Mouse (Mus musculus): ENCODE data around the gene Gdf9. TPM values are rescaled to one million over a fixed set of nuclear protein-coding genes. Genes with fewer than 3 reads are reported as not detected.
A peak's percentile ranks its signal among the peaks of the same experiment; 100 is the strongest.

Gene Gdf9
- polyA plus RNA-seq, 1 experiment from 2014 or later = 2.9 TPM

GRCm38 (mm10) chr11:53481088-53481730 is 50.4 kb downstream of the Gdf9 start:
- Histone ChIP-seq H3K4me1 (peaks cover 19% of the 10 kb centered on the region), H3K27me3 (replicated peaks) (peaks cover 54% of the 10 kb centered on the region), H3K4me3 (replicated peaks) (no peak overlapping the region), H3K4me2 (no peak overlapping the region), H3K9ac (replicated peaks) (no peak overlapping the region), H3K9me3 (replicated peaks) (no peaks in the 10 kb centered on the region), H3K27ac (replicated peaks) (no peak overlapping the region), H3K36me3 (no peaks in the 10 kb centered on the region)
- WGBS = 67% methylated on average over 4 of the region's 4 CpGs
- ATAC-seq (ENCODE audit: low FRiP score) = no peak

- H3K27me3 ChIP-seq (replicated peaks) = peaks cover 56% of the 10 kb centered on the region
- no peak overlapping the region for H3K4me2 ChIP-seq
- no peaks in the 10 kb centered on the region for H3K9me3 ChIP-seq (replicated peaks)
- H3K4me3 ChIP-seq (replicated peaks) = no peak overlapping the region
- no peak for ATAC-seq (ENCODE audit: low FRiP score)
- peaks cover 28% of the 10 kb centered on the region for H3K4me1 ChIP-seq
- H3K9ac ChIP-seq (replicated peaks) = no peak overlapping the region
- WGBS = 76% methylated on average over 9 of the region's 9 CpGs
- no peaks in the 10 kb centered on the region for H3K36me3 ChIP-seq
- no peak overlapping the region for H3K27ac ChIP-seq (replicated peaks)
These were observed 52.5 kb downstream of the Gdf9 start for GRCm38 (mm10) chr11:53483159-53483891.

- no peak overlapping the region for H3K9ac ChIP-seq (replicated peaks)
- WGBS = 42% methylated on average over 3 of the region's 3 CpGs
- peaks cover 35% of the 10 kb centered on the region for H3K27me3 ChIP-seq (replicated peaks)
- H3K4me3 ChIP-seq (replicated peaks) = no peak overlapping the region
- no peaks in the 10 kb centered on the region for H3K9me3 ChIP-seq (replicated peaks)
- H3K27ac ChIP-seq (replicated peaks) = no peak overlapping the region
- H3K4me1 ChIP-seq = peaks cover 10% of the 10 kb centered on the region
- H3K36me3 ChIP-seq = no peaks in the 10 kb centered on the region
- no peak for ATAC-seq (ENCODE audit: low FRiP score)
- H3K4me2 ChIP-seq = no peak overlapping the region
These were observed 54.9 kb downstream of the Gdf9 start for GRCm38 (mm10) chr11:53485719-53486118.

GRCm38 (mm10) chr11:53486351-53486750 is 55.5 kb downstream of the Gdf9 start:
- ATAC-seq (ENCODE audit: low FRiP score) = no peak
- Histone ChIP-seq H3K27me3 (replicated peaks) (peaks cover 31% of the 10 kb centered on the region), H3K9ac (replicated peaks) (no peak overlapping the region), H3K27ac (replicated peaks) (no peak overlapping the region), H3K4me2 (no peak overlapping the region), H3K9me3 (replicated peaks) (no peaks in the 10 kb centered on the region), H3K4me1 (peaks cover 10% of the 10 kb centered on the region), H3K36me3 (no peaks in the 10 kb centered on the region), H3K4me3 (replicated peaks) (no peak overlapping the region)
- WGBS = 70% methylated on average over 3 of the region's 3 CpGs

GRCm38 (mm10) chr11:53486822-53487594 is 56.2 kb downstream of the Gdf9 start:
- Histone ChIP-seq H3K27ac (replicated peaks) (no peak overlapping the region), H3K4me1 (peaks cover 13% of the 10 kb centered on the region), H3K4me2 (peak overlapping the region; percentile 55), H3K9me3 (replicated peaks) (no peaks in the 10 kb centered on the region), H3K27me3 (replicated peaks) (peaks cover 25% of the 10 kb centered on the region), H3K4me3 (replicated peaks) (peak overlapping the region; percentile 20), H3K36me3 (no peaks in the 10 kb centered on the region), H3K9ac (replicated peaks) (no peak overlapping the region; the same call in 1 of the 2 replicates)
- 16% methylated on average over 27 of the region's 27 CpGs for WGBS
- ATAC-seq (ENCODE audit: low FRiP score) = peak; percentile 63

Small RNA genes lying within 50 kb of the gene (microRNA-seq; reads per million reads assigned to microRNA genes)
- not detected for gene Mir6920

Other genes with a start within 250 kb of the Gdf9 start
- gene Hspa4, start 130.6 kb upstream of the Gdf9 start, polyA plus RNA-seq (2015; fragmentation: Nextera tagmentation; extraction: Ambion mirVana) = 43.5 and 54.6 TPM in 2 replicates
- 15.3 and 15.7 TPM in 2 replicates for gene Zcchc10, start 106.3 kb upstream of the Gdf9 start, polyA plus RNA-seq (2015; fragmentation: Nextera tagmentation; extraction: Ambion mirVana)
- gene Aff4, start 80.2 kb upstream of the Gdf9 start, polyA plus RNA-seq (2015; fragmentation: Nextera tagmentation; extraction: Ambion mirVana) = 35.5 and 40.1 TPM in 2 replicates
- 0.51 TPM in 1 of 2 replicates, not detected in the other for gene Leap2, start 7.9 kb upstream of the Gdf9 start, polyA plus RNA-seq (2015; fragmentation: Nextera tagmentation; extraction: Ambion mirVana)
- 796 and 911 TPM in 2 replicates for gene Uqcrq, start 192 bp upstream of the Gdf9 start, polyA plus RNA-seq (2015; fragmentation: Nextera tagmentation; extraction: Ambion mirVana)
- 0.13 TPM in 1 of 2 replicates, not detected in the other for gene Gm10447, start 26.1 kb downstream of the Gdf9 start, polyA plus RNA-seq (2015; fragmentation: Nextera tagmentation; extraction: Ambion mirVana)
- 3.4 and 4.1 TPM in 2 replicates for gene Shroom1, start 26.2 kb downstream of the Gdf9 start, polyA plus RNA-seq (2015; fragmentation: Nextera tagmentation; extraction: Ambion mirVana)
- not detected in 2 replicates for gene Gm9837, start 39.5 kb downstream of the Gdf9 start, polyA plus RNA-seq (2015; fragmentation: Nextera tagmentation; extraction: Ambion mirVana)
- 0.27 TPM in 1 of 2 replicates, not detected in the other for gene Gm9945, start 49.1 kb downstream of the Gdf9 start, polyA plus RNA-seq (2015; fragmentation: Nextera tagmentation; extraction: Ambion mirVana)
- 1.4 and 1.6 TPM in 2 replicates for gene Sowaha, start 49.3 kb downstream of the Gdf9 start, polyA plus RNA-seq (2015; fragmentation: Nextera tagmentation; extraction: Ambion mirVana)
- 23.3 and 26.2 TPM in 2 replicates for gene Sept8, start 88.2 kb downstream of the Gdf9 start, polyA plus RNA-seq (2015; fragmentation: Nextera tagmentation; extraction: Ambion mirVana)
- 275 and 338 TPM in 2 replicates for gene Kif3a, start 136.4 kb downstream of the Gdf9 start, polyA plus RNA-seq (2015; fragmentation: Nextera tagmentation; extraction: Ambion mirVana)
- 5.0 and 5.4 TPM in 2 replicates for gene Il4, start 187.6 kb downstream of the Gdf9 start, polyA plus RNA-seq (2015; fragmentation: Nextera tagmentation; extraction: Ambion mirVana)
- 0.20 TPM in 1 of 2 replicates, not detected in the other for gene Il13, start 203.7 kb downstream of the Gdf9 start, polyA plus RNA-seq (2015; fragmentation: Nextera tagmentation; extraction: Ambion mirVana)

All from neural tube, embryonic 15.5 days (tissue).